Mouse (Mus musculus) embryonic facial prominence, embryonic 12.5 days (tissue): Measurements from ENCODE around the gene Fam240b. TPM values are rescaled to one million over a fixed set of nuclear protein-coding genes. Genes with fewer than 3 reads are reported as not detected.

Experiments used
- ATAC-seq: fragments of 200-750 bp; cut with Nextera tagmentation; 2 replicates; pipeline ENCODE4 v1.8.0; 2017; ENCODE audit not compliant: insufficient number of reproducible peaks, insufficient read depth, low FRiP score, low TSS enrichment
- H3K27ac ChIP-seq: fragments of 300-500 bp; sonication (generic); 2 replicates; pipeline ENCODE4 v1.5.1; 2016; ENCODE audit warnings: mild to moderate bottlenecking
- H3K27me3 ChIP-seq: fragments of 300-500 bp; sonication (generic); 2 replicates; pipeline ENCODE4 v1.6.1; 2016; ENCODE audit warnings: mild to moderate bottlenecking, moderate library complexity
- H3K36me3 ChIP-seq: fragments of 300-500 bp; sonication (generic); 2 replicates; pipeline ENCODE4 v1.6.1; 2016; ENCODE audit warnings: mild to moderate bottlenecking
- H3K4me1 ChIP-seq: fragments of 300-500 bp; sonication (generic); 2 replicates; pipeline ENCODE4 v1.6.1; 2016
- H3K4me2 ChIP-seq: fragments of 300-500 bp; sonication (generic); replicated peaks from 2 replicates; pipeline ENCODE4 v1.6.1; 2016; ENCODE audit warnings: mild to moderate bottlenecking, moderate library complexity
- H3K4me3 ChIP-seq: fragments of 300-500 bp; sonication (generic); 2 replicates; pipeline ENCODE4 v1.5.1; 2016; ENCODE audit warnings: mild to moderate bottlenecking
- H3K9ac ChIP-seq: fragments of 300-500 bp; sonication (generic); 2 replicates; pipeline ENCODE4 v1.6.1; 2016; ENCODE audit warnings: mild to moderate bottlenecking, moderate library complexity
- H3K9me3 ChIP-seq: fragments of 300-500 bp; sonication (generic); 2 replicates; pipeline ENCODE4 v1.6.1; 2016; ENCODE audit warnings: mild to moderate bottlenecking, moderate library complexity
- WGBS: fragments of 180-500 bp; shearing (Covaris S2); methylation state at CpG from one replicate; pipeline ENCODE4 v1.1.7; 2016; 5-methylcytosine and 5-hydroxymethylcytosine counted together
- polyA plus RNA-seq: library from polyadenylated mRNA; unstranded; fragments of >200 nt; fragmentation: Nextera tagmentation; extraction: Ambion mirVana; gene quantifications from 2 replicates; pipeline ENCODE4 v1.2.1, GENCODE M21; 2016

Fam240b gene
- polyA plus RNA-seq, result not detected in 2 replicates

DNA sequence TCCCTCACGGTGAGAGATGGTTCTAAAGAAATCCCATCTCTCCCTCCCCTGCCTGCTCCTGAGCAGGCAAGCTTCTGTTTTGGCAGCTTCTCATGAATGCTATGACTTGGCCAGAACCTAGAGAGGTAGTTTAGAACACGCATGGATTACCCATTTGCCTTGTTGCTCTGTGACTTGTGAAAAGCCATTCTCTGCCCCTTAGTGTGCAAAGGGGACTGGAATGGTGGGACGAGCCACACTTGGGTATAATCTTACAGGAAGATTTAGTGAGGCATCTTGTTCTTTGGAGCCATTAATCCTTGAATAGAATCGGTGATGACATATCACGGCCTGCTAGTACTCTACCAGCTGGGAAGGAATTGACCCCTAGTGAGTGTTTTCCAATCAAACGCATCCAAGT lies at the start of gene Fam240b:
Gene Fam240b, minus strand, starts transcription at position 101 of the 400 bp plus-strand sequence.
- ATAC-seq, result no peak
- H3K9ac ChIP-seq, result no peak within 1 kb of the TSS
- H3K27ac ChIP-seq, result no peak within 1 kb of the TSS
- no peaks in the 10 kb centered on the region for H3K9me3 ChIP-seq
- no peaks in the 10 kb centered on the region for H3K27me3 ChIP-seq
- no peak within 1 kb of the TSS for H3K4me3 ChIP-seq
- H3K36me3 ChIP-seq, result no peaks in the 10 kb centered on the region
- no peaks in the 10 kb centered on the region for H3K4me1 ChIP-seq
- no peak within 1 kb of the TSS for H3K4me2 ChIP-seq
- 87% methylated on average over 6 of the region's 6 CpGs for WGBS

GRCm38 (mm10) chr13:64530139-64530538 lies 32.5 kb upstream of the Fam240b start:
- H3K27me3 ChIP-seq, result no peaks in the 10 kb centered on the region
- no peak overlapping the region for H3K27ac ChIP-seq
- no peaks in the 10 kb centered on the region for H3K4me1 ChIP-seq
- no peaks in the 10 kb centered on the region for H3K36me3 ChIP-seq
- H3K4me3 ChIP-seq, result no peak overlapping the region
- no peaks in the 10 kb centered on the region for H3K9me3 ChIP-seq
- no peak overlapping the region for H3K9ac ChIP-seq
- 82% methylated on average over 5 of the region's 5 CpGs for WGBS
- ATAC-seq, result no peak
- H3K4me2 ChIP-seq, result no peak overlapping the region

DNA sequence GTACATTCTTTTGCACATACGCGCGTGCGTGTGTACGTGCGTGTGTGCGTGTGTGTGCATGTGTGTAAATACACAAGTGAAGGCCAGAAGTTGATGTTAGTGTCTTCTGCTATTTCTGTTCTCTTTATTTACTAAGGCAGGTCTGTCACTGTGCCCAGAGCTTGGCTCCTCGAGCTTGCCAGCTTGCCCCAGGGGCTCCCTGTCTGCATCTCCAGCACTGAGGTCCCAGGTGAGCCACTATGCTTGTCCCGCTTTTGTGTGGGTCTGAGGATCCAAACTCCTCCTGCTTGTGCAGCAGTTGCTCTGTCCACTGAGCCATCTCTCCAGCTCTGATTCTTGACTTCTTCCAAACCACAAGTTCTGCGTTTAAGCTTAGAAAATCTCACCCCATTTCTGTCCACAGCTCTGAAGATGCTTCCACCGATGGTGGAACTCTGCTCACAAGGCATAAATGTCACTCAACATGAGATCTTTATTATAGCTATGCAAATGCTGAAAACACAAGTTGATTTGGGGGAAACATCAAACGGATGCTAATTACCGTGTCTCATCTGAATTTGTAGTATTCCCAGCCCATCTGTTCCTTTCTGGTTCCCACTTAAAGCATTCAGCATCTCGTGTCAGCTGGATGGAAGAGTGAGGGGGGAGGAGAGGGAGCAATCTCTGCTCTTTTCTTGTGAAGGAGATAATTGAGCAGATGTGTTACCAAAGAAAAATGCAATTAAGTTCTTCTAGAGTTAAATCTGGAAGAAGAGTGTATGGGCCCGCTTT lies 29.1 kb upstream of the Fam240b start:
- H3K4me2 ChIP-seq, result no peak overlapping the region

GRCm38 (mm10) chr13:64514247-64514646 lies 16.7 kb upstream of the Fam240b start:
- WGBS, result 78% methylated on average over 2 of the region's 2 CpGs
- H3K36me3 ChIP-seq, result no peaks in the 10 kb centered on the region
- H3K9me3 ChIP-seq, result no peaks in the 10 kb centered on the region
- H3K27ac ChIP-seq, result no peak overlapping the region
- H3K4me2 ChIP-seq, result no peak overlapping the region
- H3K9ac ChIP-seq, result no peak overlapping the region
- H3K4me3 ChIP-seq, result no peak overlapping the region
- no peaks in the 10 kb centered on the region for H3K4me1 ChIP-seq
- no peaks in the 10 kb centered on the region for H3K27me3 ChIP-seq
- ATAC-seq, result no peak

More for the DNA sequence above, 29.1 kb upstream of the Fam240b start:
- no peaks in the 10 kb centered on the region for H3K9me3 ChIP-seq
- no peaks in the 10 kb centered on the region for H3K27me3 ChIP-seq
- WGBS, result 82% methylated on average over 15 of the region's 15 CpGs
- H3K4me3 ChIP-seq, result no peak overlapping the region
- ATAC-seq, result no peak
- H3K27ac ChIP-seq, result no peak overlapping the region
- H3K4me1 ChIP-seq, result no peaks in the 10 kb centered on the region
- H3K9ac ChIP-seq, result no peak overlapping the region
- H3K36me3 ChIP-seq, result no peaks in the 10 kb centered on the region

DNA sequence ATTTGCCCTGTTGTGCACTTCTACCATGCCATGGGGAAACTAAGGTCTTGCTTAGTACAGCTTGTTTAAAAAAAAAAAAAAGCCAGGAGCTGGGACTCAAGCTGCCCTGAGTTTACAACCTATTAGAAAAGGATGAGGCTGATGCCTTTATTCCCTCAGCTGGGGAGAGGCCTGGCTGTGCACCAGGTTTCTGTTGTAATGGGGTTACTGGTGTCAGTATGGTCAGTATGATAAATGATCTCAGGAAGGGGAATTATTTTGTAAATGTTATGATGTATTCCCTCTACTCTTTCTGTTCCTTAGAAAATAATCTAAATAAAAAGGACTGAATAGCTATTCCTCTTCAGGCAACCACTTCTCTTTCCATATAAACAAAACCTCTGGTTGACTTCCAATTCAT lies 14.0 kb upstream of the Fam240b start:
- no peaks in the 10 kb centered on the region for H3K36me3 ChIP-seq
- ATAC-seq, result no peak

DNA sequence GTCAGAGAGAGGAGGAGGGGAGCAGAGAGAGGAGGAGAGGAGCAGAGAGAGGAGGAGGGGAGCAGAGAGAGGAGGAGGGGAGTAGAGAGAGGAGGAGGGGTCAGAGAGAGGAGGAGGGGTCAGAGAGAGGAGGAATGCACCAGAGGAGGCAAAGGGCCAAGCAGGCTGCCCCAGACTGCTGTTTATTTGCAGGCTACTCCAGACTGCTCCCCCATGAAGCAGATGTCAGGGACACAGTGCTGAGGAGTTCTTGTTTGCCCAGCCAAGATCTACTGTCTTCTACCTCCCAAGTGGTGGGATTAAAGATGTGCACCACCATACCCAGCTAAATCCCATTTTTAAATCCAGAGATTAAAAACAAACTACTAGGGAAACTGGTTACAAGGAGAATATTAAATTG lies 9.8 kb upstream of the Fam240b start:
- H3K27ac ChIP-seq, result no peak overlapping the region
- H3K9me3 ChIP-seq, result no peaks in the 10 kb centered on the region
- no peak for ATAC-seq
- H3K4me1 ChIP-seq, result no peaks in the 10 kb centered on the region
- H3K27me3 ChIP-seq, result no peaks in the 10 kb centered on the region
- H3K36me3 ChIP-seq, result no peaks in the 10 kb centered on the region
- no peak overlapping the region for H3K4me3 ChIP-seq
- H3K4me2 ChIP-seq, result no peak overlapping the region
- no peak overlapping the region for H3K9ac ChIP-seq

More for the DNA sequence above, 14.0 kb upstream of the Fam240b start:
- H3K9me3 ChIP-seq, result no peaks in the 10 kb centered on the region
- no peak overlapping the region for H3K9ac ChIP-seq
- H3K4me1 ChIP-seq, result no peaks in the 10 kb centered on the region
- H3K4me3 ChIP-seq, result no peak overlapping the region
- H3K27me3 ChIP-seq, result no peaks in the 10 kb centered on the region
- no peak overlapping the region for H3K27ac ChIP-seq
- no peak overlapping the region for H3K4me2 ChIP-seq

DNA sequence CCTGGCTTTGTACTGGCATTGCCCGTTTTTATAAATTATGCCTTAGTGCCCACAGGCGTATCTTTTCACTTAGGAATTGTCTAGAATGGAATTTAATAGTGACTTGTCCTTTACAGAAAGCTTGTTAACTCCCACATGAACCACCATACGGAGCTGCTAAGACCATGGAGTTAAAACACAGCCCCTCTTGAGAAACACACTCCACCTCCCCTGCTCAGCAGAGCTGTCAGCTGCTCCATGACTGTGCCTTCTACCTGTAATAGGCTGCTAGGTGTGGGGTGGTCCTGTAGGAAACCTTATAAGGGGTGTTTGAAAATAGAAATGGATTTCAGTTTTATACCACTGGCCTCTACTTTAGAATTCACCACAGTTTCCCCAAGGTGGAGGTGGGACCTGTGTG lies 5.2 kb upstream of the Fam240b start:
- Histone ChIP-seq H3K36me3 (no peaks in the 10 kb centered on the region), H3K4me2 (no peak overlapping the region), H3K9ac (no peak overlapping the region), H3K27me3 (no peaks in the 10 kb centered on the region), H3K9me3 (no peaks in the 10 kb centered on the region), H3K4me1 (no peaks in the 10 kb centered on the region), H3K4me3 (no peak overlapping the region), H3K27ac (no peak overlapping the region)
- no peak for ATAC-seq
- WGBS, result 83% methylated on average over 3 of the region's 3 CpGs

- Histone ChIP-seq H3K36me3 (no peaks in the 10 kb centered on the region), H3K4me1 (no peaks in the 10 kb centered on the region), H3K27me3 (no peaks in the 10 kb centered on the region), H3K4me3 (no peak overlapping the region), H3K4me2 (no peak overlapping the region), H3K9me3 (no peaks in the 10 kb centered on the region), H3K9ac (no peak overlapping the region), H3K27ac (no peak overlapping the region)
- WGBS, result 59% methylated on average over 5 of the region's 5 CpGs
- no peak for ATAC-seq
These were observed 4.0 kb downstream of the Fam240b start for GRCm38 (mm10) chr13:64493586-64493985.

GRCm38 (mm10) chr13:64489886-64490285 lies 7.7 kb downstream of the Fam240b start:
- no peak for ATAC-seq
- Histone ChIP-seq H3K9ac (no peak overlapping the region), H3K27me3 (no peaks in the 10 kb centered on the region), H3K27ac (no peak overlapping the region), H3K36me3 (no peaks in the 10 kb centered on the region), H3K9me3 (no peaks in the 10 kb centered on the region), H3K4me2 (no peak overlapping the region), H3K4me1 (no peaks in the 10 kb centered on the region), H3K4me3 (no peak overlapping the region)
- 71% methylated on average over 6 of the region's 6 CpGs for WGBS

DNA sequence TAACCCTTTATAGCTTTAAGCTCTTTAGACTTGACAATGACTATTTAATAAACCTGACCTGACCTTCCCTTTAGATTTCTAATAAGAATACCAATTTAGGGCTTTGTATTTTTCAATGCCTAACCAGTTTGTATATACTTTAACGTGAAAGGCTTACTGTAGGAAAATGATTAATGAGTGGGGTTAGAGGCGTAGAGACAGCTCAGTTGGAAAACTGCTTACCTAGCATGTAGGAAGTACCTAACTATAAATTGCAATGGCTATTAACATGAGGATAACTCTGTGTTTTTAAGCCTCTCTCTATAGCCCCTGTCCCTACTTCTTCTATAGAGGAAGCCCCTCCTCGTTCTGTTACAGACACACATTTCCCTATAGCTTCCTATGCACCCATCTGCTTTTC lies 17.6 kb downstream of the Fam240b start:
- no peak overlapping the region for H3K27ac ChIP-seq

DNA sequence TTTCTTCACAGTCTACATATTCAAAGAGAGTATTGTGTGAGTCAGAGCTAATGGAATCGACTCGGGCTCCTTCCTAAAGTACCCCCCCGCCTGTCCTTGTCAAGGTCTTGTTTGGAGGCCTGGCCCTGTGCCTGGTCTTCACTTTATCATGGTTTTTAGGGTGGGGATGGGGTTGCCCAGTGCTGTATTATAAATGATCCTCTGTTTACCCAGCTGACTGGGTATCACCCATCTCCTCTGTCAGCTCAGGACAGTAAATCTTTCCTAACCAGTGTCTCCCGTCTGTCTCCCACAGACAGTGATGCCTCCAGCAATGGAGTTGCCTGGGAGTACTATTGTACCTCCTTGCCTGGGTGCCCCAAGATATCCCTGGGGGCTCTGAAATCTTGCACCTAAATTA lies 19.6 kb downstream of the Fam240b start:
- H3K27me3 ChIP-seq, result no peaks in the 10 kb centered on the region
- H3K4me2 ChIP-seq, result no peak overlapping the region
- no peaks in the 10 kb centered on the region for H3K4me1 ChIP-seq
- H3K27ac ChIP-seq, result no peak overlapping the region
- H3K36me3 ChIP-seq, result no peaks in the 10 kb centered on the region
- no peak overlapping the region for H3K4me3 ChIP-seq
- H3K9ac ChIP-seq, result no peak overlapping the region
- 78% methylated on average over 4 of the region's 4 CpGs for WGBS
- ATAC-seq, result no peak
- H3K9me3 ChIP-seq, result no peaks in the 10 kb centered on the region

More for the DNA sequence above, 17.6 kb downstream of the Fam240b start:
- Histone ChIP-seq H3K4me3 (no peak overlapping the region), H3K9me3 (no peaks in the 10 kb centered on the region), H3K4me1 (no peaks in the 10 kb centered on the region), H3K4me2 (no peak overlapping the region), H3K36me3 (no peaks in the 10 kb centered on the region), H3K9ac (no peak overlapping the region), H3K27me3 (no peaks in the 10 kb centered on the region)
- WGBS, result 84% methylated on average over 3 of the region's 3 CpGs
- no peak for ATAC-seq

DNA sequence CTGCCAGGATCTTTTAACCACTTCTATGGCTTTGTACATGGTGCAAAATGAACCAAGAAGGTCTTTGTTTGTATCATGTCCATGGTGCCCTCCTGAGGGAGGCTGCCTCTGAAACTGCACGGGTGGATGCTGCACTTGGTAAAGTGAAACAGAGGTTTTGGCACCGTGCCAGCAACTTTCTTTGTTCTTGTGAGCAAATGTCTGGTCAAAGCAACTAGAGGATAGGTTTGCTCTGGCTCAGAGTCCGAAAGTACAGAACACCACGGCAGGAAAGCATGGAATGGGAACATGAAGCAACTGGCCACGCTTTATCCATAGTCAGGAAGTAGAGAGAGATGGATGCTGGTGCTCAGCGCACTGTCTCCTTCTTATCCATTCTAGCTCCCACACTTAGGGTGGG lies 29.7 kb downstream of the Fam240b start:
- H3K27ac ChIP-seq, result no peak overlapping the region
- no peak overlapping the region for H3K9ac ChIP-seq
- no peaks in the 10 kb centered on the region for H3K9me3 ChIP-seq
- ATAC-seq, result no peak
- H3K27me3 ChIP-seq, result no peaks in the 10 kb centered on the region
- no peak overlapping the region for H3K4me3 ChIP-seq
- H3K36me3 ChIP-seq, result no peaks in the 10 kb centered on the region
- 75% methylated on average over 6 of the region's 6 CpGs for WGBS
- H3K4me1 ChIP-seq, result no peaks in the 10 kb centered on the region
- H3K4me2 ChIP-seq, result no peak overlapping the region
